Mouse (Mus musculus) forebrain, embryonic 15.5 days (tissue): ENCODE measurements around the gene Gm14525. TPM values are rescaled to one million over a fixed set of nuclear protein-coding genes. Genes with fewer than 3 reads are reported as not detected.
"Not testable (repeated sequence)": the region's sequence is repeated elsewhere in the genome, so short reads cannot be mapped to it uniquely, and the experiment has no call there.

Source experiments
- ATAC-seq: fragments of 200-750 bp; cut with Nextera tagmentation; replicated peaks from 2 replicates; pipeline ENCODE4 v1.8.0; 2017; ENCODE audit warnings: mild to moderate bottlenecking, moderate TSS enrichment, moderate library complexity
- H3K27ac ChIP-seq: fragments of 300-500 bp; sonication (generic); replicated peaks from 2 replicates; pipeline ENCODE4 v1.5.1; 2015; ENCODE audit warnings: mild to moderate bottlenecking, inconsistent platforms
- H3K27me3 ChIP-seq: fragments of 300-500 bp; sonication (generic); 2 replicates; pipeline ENCODE4 v1.6.1; 2015; ENCODE audit warnings: inconsistent platforms
- H3K36me3 ChIP-seq: fragments of 300-500 bp; sonication (generic); 2 replicates; pipeline ENCODE4 v1.6.1; 2015; ENCODE audit warnings: mild to moderate bottlenecking, inconsistent platforms
- H3K4me1 ChIP-seq: fragments of 300-500 bp; sonication (generic); 2 replicates; pipeline ENCODE4 v1.6.1; 2015; ENCODE audit warnings: inconsistent platforms
- H3K4me2 ChIP-seq: fragments of 300-500 bp; sonication (generic); replicated peaks from 2 replicates; pipeline ENCODE4 v1.6.1; 2015; ENCODE audit warnings: mild to moderate bottlenecking, inconsistent platforms
- H3K4me3 ChIP-seq: fragments of 300-500 bp; sonication (generic); 2 replicates; pipeline ENCODE4 v1.5.1; 2015; ENCODE audit warnings: mild to moderate bottlenecking, inconsistent platforms
- H3K9ac ChIP-seq: fragments of 300-500 bp; sonication (generic); replicated peaks from 2 replicates; pipeline ENCODE4 v1.6.1; 2015; ENCODE audit warnings: mild to moderate bottlenecking, inconsistent platforms
- H3K9me3 ChIP-seq: fragments of 300-500 bp; sonication (generic); 2 replicates; pipeline ENCODE4 v1.6.1; 2016; ENCODE audit warnings: inconsistent platforms
- WGBS: fragments of 180-500 bp; shearing (Covaris S2); methylation state at CpG from one replicate; pipeline ENCODE4 v1.1.7; 2015; ENCODE audit warnings: mixed read lengths; 5-methylcytosine and 5-hydroxymethylcytosine counted together
- polyA plus RNA-seq: library from polyadenylated mRNA; unstranded; fragments of >200 nt; fragmentation: Nextera tagmentation; extraction: Ambion mirVana; gene quantifications from 2 replicates; pipeline ENCODE4 v1.2.1, GENCODE M21; 2015

The Gm14525 gene
- polyA plus RNA-seq: not detected in 2 replicates

DNA sequence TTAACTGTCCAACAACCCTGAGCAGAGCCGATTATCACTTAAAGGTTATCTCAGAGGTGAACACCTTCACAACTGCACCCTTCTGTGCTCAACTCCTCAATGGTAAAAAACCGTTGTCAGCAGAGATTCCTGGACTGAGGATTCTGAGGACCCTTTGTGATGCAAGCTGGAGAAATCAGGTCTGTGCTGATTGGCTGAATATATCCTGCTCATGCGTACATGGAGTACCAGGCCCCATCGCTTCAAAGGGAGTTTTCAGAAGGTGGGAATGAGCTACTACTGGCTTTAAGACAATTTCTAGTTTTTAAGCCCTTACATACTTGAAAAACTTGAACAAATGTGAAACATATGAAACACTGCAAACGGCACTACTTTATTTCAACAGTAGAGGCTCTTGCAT lies at the start of gene Gm14525:
Gm14525 (minus strand) TSS at position 101 of the 400 bp plus-strand sequence.
- H3K36me3 ChIP-seq, H3K4me1 ChIP-seq, H3K4me3 ChIP-seq, H3K4me2 ChIP-seq, H3K9me3 ChIP-seq, H3K27me3 ChIP-seq, ATAC-seq, H3K9ac ChIP-seq, H3K27ac ChIP-seq: not testable (repeated sequence)
- 87% methylated on average over 4 of the region's 5 CpGs for WGBS

Other genes with a start within 250 kb of the Gm14525 start
- not detected in 2 replicates for gene Slx, start 157.1 kb downstream of the Gm14525 start, polyA plus RNA-seq
- not detected in 2 replicates for gene Gm6121, start 233.1 kb upstream of the Gm14525 start, polyA plus RNA-seq